Mouse (Mus musculus): ENCODE measurements around the gene Olfr640. TPM values are rescaled to one million over a fixed set of nuclear protein-coding genes. Genes with fewer than 3 reads are reported as not detected.

The Olfr640 gene
- polyA plus RNA-seq (2014; fragmentation: Nextera tagmentation; extraction: Ambion mirVana): not detected in 2 replicates

DNA sequence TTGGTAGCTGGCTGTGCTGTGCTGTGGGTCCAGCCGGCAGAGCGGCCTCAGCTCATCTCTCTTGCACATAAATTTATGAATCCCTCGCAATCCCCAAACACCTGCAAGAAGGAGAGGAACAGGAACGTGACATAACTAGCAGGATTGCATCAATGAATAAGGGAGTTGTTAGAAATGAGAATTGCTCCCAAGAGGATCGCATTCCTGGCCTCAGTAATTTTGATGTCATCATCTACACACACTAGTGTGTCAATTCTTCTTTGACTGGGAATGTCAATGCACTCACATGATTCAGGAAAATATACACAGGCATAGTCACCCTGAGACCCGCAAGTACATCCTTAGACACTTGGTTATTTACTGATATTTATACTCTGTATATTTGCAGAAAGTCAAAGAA, at the start of gene Olfr640:
Gene Olfr640 (minus strand): TSS at position 101 of the 400 bp plus-strand sequence.
- ATAC-seq (ENCODE audit: low FRiP score, low TSS enrichment) (no peak), DNase-seq (no peak)
- H3K9me3 ChIP-seq (ENCODE audit: control insufficient read depth, low read length): no peaks in the 10 kb centered on the region
- no peak within 1 kb of the TSS for H3K4me2 ChIP-seq (ENCODE audit: low read length)
- H3K9ac ChIP-seq (replicated peaks; ENCODE audit: low read length): no peak within 1 kb of the TSS
- H3K27me3 ChIP-seq (ENCODE audit: control insufficient read depth, insufficient read depth, low read length): no peaks in the 10 kb centered on the region
- H3K4me3 ChIP-seq (replicated peaks; ENCODE audit: low read depth, low read length): no peak within 1 kb of the TSS
- 85% methylated on average over 6 of the region's 6 CpGs for WGBS
- H3K36me3 ChIP-seq (ENCODE audit: control insufficient read depth, insufficient read depth, low read length): no peaks in the 10 kb centered on the region
- no peak within 1 kb of the TSS for H3K27ac ChIP-seq (replicated peaks; ENCODE audit: low read depth, low read length)
- H3K4me1 ChIP-seq (ENCODE audit: control insufficient read depth, insufficient read depth, low read length): no peaks in the 10 kb centered on the region

DNA sequence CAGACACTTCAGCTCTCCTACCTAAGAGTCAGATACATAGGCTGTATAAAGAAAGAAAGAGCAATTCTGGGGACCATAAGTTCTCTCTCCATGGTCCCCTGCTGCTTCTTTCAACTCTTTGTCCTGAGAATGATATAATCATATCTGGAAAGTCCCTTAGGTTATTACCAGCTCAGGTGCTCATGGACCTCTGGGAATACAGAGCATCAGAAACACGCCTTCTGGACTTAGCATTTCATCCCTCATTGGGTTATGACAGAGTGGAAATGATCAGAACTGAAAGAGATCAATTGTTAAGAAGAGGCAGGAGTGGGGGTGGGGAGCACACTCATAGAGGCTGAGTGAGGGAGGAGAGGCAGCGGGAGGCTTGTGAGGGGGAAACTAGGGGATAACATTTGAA, 46.4 kb upstream of the Olfr640 start, which contains the start of gene Olfr644:
Gene Olfr644 (minus strand): TSS at position 101 of the 400 bp plus-strand sequence.
- no peak within 1 kb of the TSS for H3K27ac ChIP-seq (replicated peaks; ENCODE audit: low read depth, low read length)
- ATAC-seq (ENCODE audit: low FRiP score, low TSS enrichment) (no peak), DNase-seq (no peak)
- WGBS: 74% methylated on average over 2 of the region's 2 CpGs
- no peak within 1 kb of the TSS for H3K4me2 ChIP-seq (ENCODE audit: low read length)
- H3K4me3 ChIP-seq (replicated peaks; ENCODE audit: low read depth, low read length): no peak within 1 kb of the TSS
- H3K36me3 ChIP-seq (ENCODE audit: control insufficient read depth, insufficient read depth, low read length): no peaks in the 10 kb centered on the region
- H3K27me3 ChIP-seq (ENCODE audit: control insufficient read depth, insufficient read depth, low read length): no peaks in the 10 kb centered on the region
- H3K9ac ChIP-seq (replicated peaks; ENCODE audit: low read length): no peak within 1 kb of the TSS
- no peaks in the 10 kb centered on the region for H3K9me3 ChIP-seq (ENCODE audit: control insufficient read depth, low read length)
- H3K4me1 ChIP-seq (ENCODE audit: control insufficient read depth, insufficient read depth, low read length): no peaks in the 10 kb centered on the region

DNA sequence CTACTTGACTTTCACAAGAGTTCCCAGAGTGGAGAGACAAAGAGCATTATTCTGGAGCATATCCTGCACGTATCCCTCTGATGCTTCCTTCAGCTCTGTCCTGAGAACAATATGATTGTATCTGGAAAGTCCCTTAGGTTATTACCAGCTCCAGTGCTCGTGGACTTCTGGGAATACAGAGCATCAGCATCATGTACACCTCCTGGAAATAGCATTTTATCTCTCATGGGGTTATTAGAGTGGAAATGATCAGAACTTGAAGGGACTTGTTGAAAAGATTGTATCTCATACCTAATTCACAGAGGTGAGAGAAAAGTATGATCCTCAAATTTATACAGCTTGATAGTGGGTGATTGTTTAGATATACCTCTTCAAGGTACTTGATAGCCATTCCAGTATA, 36.0 kb upstream of the Olfr640 start, which contains the start of gene 4930516K23Rik:
Gene 4930516K23Rik (minus strand): TSS at position 101 of the 400 bp plus-strand sequence.
- no peaks in the 10 kb centered on the region for H3K36me3 ChIP-seq (ENCODE audit: control insufficient read depth, insufficient read depth, low read length)
- H3K4me3 ChIP-seq (replicated peaks; ENCODE audit: low read depth, low read length): no peak within 1 kb of the TSS
- no peak within 1 kb of the TSS for H3K27ac ChIP-seq (replicated peaks; ENCODE audit: low read depth, low read length)
- H3K9ac ChIP-seq (replicated peaks; ENCODE audit: low read length): no peak within 1 kb of the TSS
- H3K9me3 ChIP-seq (ENCODE audit: control insufficient read depth, low read length): no peaks in the 10 kb centered on the region
- H3K27me3 ChIP-seq (ENCODE audit: control insufficient read depth, insufficient read depth, low read length): no peaks in the 10 kb centered on the region
- ATAC-seq (ENCODE audit: low FRiP score, low TSS enrichment) (no peak), DNase-seq (no peak)
- no peak within 1 kb of the TSS for H3K4me2 ChIP-seq (ENCODE audit: low read length)
- 61% methylated on average over 2 of the region's 2 CpGs for WGBS
- no peaks in the 10 kb centered on the region for H3K4me1 ChIP-seq (ENCODE audit: control insufficient read depth, insufficient read depth, low read length)

DNA sequence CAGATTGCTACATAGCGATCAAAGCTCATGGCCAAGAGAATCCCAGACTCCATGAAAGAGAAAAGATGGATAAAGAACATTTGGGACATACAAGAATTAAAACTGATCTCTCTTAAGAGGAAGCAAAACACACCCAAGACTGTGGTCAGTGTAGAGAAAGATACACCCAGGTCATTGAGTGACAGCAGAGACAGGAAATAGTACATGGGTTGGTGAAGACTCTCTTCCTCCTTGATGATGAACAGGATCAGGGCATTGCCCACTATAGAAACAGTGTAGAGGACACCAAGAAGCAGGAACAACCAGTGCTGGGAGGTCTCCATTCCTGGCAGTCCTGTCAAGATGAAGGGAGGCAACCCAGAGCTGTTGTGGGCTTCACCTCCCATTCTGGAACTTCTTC, 33.8 kb upstream of the Olfr640 start:
- Histone ChIP-seq H3K27me3 (ENCODE audit: control insufficient read depth, insufficient read depth, low read length) (no peaks in the 10 kb centered on the region), H3K4me3 (replicated peaks; ENCODE audit: low read depth, low read length) (no peak overlapping the region), H3K4me2 (ENCODE audit: low read length) (no peak overlapping the region), H3K9me3 (ENCODE audit: control insufficient read depth, low read length) (no peaks in the 10 kb centered on the region), H3K36me3 (ENCODE audit: control insufficient read depth, insufficient read depth, low read length) (no peaks in the 10 kb centered on the region), H3K27ac (replicated peaks; ENCODE audit: low read depth, low read length) (no peak overlapping the region), H3K9ac (replicated peaks; ENCODE audit: low read length) (no peak overlapping the region), H3K4me1 (ENCODE audit: control insufficient read depth, insufficient read depth, low read length) (no peaks in the 10 kb centered on the region)
- no peak for DNase-seq
- 92% methylated on average over 1 of the region's 1 CpGs for whole genome bisulfite sequencing
- ATAC-seq (ENCODE audit: low FRiP score, low TSS enrichment): no peak

DNA sequence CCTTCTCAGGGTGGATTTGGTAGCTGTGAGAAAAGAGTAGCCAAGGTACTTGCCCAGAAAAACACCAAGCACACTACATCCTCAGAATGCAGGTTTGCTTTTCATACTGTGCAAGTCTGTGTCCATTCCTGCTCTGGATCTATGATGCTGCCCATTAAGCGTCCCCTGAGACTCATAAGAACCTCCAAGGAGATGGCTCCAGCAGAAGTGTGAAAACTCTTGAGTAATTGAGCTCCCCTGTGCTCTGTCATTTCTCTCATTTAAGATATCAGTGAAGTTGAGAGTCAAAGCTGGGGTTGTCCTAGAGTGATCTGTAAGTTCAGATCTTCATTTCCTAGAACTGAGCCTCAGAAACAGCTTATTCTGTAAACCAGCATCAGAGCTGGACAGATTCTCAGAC, 27.2 kb upstream of the Olfr640 start, which contains the start of gene Olfr642:
Gene Olfr642 (minus strand): TSS at position 101 of the 400 bp plus-strand sequence.
- no peak for DNase-seq
- Histone ChIP-seq H3K9ac (replicated peaks; ENCODE audit: low read length) (no peak within 1 kb of the TSS), H3K4me2 (ENCODE audit: low read length) (no peak within 1 kb of the TSS), H3K27ac (replicated peaks; ENCODE audit: low read depth, low read length) (no peak within 1 kb of the TSS), H3K9me3 (ENCODE audit: control insufficient read depth, low read length) (no peaks in the 10 kb centered on the region), H3K4me1 (ENCODE audit: control insufficient read depth, insufficient read depth, low read length) (no peaks in the 10 kb centered on the region), H3K36me3 (ENCODE audit: control insufficient read depth, insufficient read depth, low read length) (no peaks in the 10 kb centered on the region), H3K4me3 (replicated peaks; ENCODE audit: low read depth, low read length) (no peak within 1 kb of the TSS), H3K27me3 (ENCODE audit: control insufficient read depth, insufficient read depth, low read length) (no peaks in the 10 kb centered on the region)
- WGBS: 82% methylated on average over 1 of the region's 1 CpGs
- ATAC-seq (ENCODE audit: low FRiP score, low TSS enrichment): no peak

DNA sequence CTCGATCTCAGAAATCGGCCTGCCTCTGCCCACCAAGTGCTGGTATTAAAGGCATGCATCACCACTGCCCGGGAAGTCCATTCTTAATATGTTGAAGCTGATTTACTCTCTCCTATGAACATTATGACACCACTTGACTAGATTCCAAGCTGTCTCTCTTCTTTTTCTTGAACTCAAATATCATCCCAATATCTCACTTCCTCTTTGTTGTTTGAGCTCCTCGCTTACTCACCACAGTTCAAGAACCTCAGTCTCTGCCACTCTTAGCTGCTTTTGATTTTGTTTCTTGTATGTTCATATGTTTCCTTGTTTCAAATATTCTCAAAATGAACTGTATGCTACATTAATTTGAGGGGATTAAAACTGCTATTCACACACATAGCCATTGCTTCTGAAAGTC, 25.4 kb upstream of the Olfr640 start:
- no peak overlapping the region for H3K9ac ChIP-seq (replicated peaks; ENCODE audit: low read length)
- no peak for ATAC-seq (ENCODE audit: low FRiP score, low TSS enrichment)
- H3K27ac ChIP-seq (replicated peaks; ENCODE audit: low read depth, low read length): no peak overlapping the region
- H3K4me2 ChIP-seq (ENCODE audit: low read length): no peak overlapping the region
- H3K4me1 ChIP-seq (ENCODE audit: control insufficient read depth, insufficient read depth, low read length): no peaks in the 10 kb centered on the region
- H3K9me3 ChIP-seq (ENCODE audit: control insufficient read depth, low read length): no peaks in the 10 kb centered on the region
- no peaks in the 10 kb centered on the region for H3K27me3 ChIP-seq (ENCODE audit: control insufficient read depth, insufficient read depth, low read length)
- no peaks in the 10 kb centered on the region for H3K36me3 ChIP-seq (ENCODE audit: control insufficient read depth, insufficient read depth, low read length)
- no peak overlapping the region for H3K4me3 ChIP-seq (replicated peaks; ENCODE audit: low read depth, low read length)
- DNase-seq: no peak
- 92% methylated on average over 4 of the region's 4 CpGs for WGBS

DNA sequence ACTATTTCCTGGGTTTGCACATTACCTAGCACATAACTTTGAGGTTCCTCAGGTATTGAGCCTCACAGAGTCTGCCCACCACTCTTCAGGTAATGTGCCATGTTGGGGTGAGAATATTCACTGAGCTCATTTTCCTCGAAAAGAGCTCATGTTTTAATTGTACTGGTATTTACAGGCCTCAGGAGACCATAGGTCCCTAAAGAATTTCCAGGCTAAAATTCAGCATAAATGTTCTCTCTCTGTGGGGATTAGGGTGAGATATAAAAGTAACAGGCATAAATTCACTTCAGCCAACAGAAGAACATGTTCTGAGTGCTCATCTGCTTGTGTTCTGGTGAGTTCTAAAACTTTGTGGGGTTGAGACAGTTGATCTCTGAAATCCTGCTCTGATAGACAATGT, 9.8 kb upstream of the Olfr640 start, which contains the start of gene Olfr641:
Gene Olfr641 (plus strand): TSS at position 301 of the 400 bp plus-strand sequence.
- H3K9me3 ChIP-seq (ENCODE audit: control insufficient read depth, low read length): no peaks in the 10 kb centered on the region
- no peak within 1 kb of the TSS for H3K9ac ChIP-seq (replicated peaks; ENCODE audit: low read length)
- H3K4me3 ChIP-seq (replicated peaks; ENCODE audit: low read depth, low read length): no peak within 1 kb of the TSS
- H3K27me3 ChIP-seq (ENCODE audit: control insufficient read depth, insufficient read depth, low read length): no peaks in the 10 kb centered on the region
- H3K4me1 ChIP-seq (ENCODE audit: control insufficient read depth, insufficient read depth, low read length): no peaks in the 10 kb centered on the region
- H3K27ac ChIP-seq (replicated peaks; ENCODE audit: low read depth, low read length): no peak within 1 kb of the TSS
- no peaks in the 10 kb centered on the region for H3K36me3 ChIP-seq (ENCODE audit: control insufficient read depth, insufficient read depth, low read length)
- H3K4me2 ChIP-seq (ENCODE audit: low read length): no peak within 1 kb of the TSS
- ATAC-seq (ENCODE audit: low FRiP score, low TSS enrichment): no peak
- WGBS: 76% methylated on average over 1 of the region's 1 CpGs
- no peak for DNase-seq

DNA sequence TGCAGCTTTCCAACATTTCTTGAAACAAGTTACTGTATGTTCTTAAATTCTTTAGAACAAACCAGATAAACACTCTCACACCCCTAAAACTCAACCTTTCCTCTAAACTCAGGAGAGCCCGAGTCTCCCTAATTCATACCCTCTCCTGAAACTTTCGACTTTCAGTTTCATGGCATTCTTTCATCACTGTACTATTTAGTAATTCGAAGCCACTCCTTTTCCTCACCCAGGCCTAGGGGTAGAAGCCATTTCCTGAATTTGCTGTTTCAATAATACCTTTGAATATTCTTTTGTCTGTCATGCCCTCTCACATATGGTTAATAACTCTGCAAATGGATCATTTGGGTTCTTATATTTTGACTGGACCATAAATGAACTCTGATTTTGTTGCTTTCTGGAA, 1.6 kb upstream of the Olfr640 start:
- H3K27me3 ChIP-seq (ENCODE audit: control insufficient read depth, insufficient read depth, low read length): no peaks in the 10 kb centered on the region
- no peak overlapping the region for H3K4me3 ChIP-seq (replicated peaks; ENCODE audit: low read depth, low read length)
- H3K36me3 ChIP-seq (ENCODE audit: control insufficient read depth, insufficient read depth, low read length): no peaks in the 10 kb centered on the region
- H3K4me2 ChIP-seq (ENCODE audit: low read length): no peak overlapping the region
- no peak for ATAC-seq (ENCODE audit: low FRiP score, low TSS enrichment)
- H3K27ac ChIP-seq (replicated peaks; ENCODE audit: low read depth, low read length): no peak overlapping the region
- no peaks in the 10 kb centered on the region for H3K4me1 ChIP-seq (ENCODE audit: control insufficient read depth, insufficient read depth, low read length)
- no peak for DNase-seq
- H3K9me3 ChIP-seq (ENCODE audit: control insufficient read depth, low read length): no peaks in the 10 kb centered on the region
- H3K9ac ChIP-seq (replicated peaks; ENCODE audit: low read length): no peak overlapping the region
- 83% methylated on average over 3 of the region's 3 CpGs for WGBS

DNA sequence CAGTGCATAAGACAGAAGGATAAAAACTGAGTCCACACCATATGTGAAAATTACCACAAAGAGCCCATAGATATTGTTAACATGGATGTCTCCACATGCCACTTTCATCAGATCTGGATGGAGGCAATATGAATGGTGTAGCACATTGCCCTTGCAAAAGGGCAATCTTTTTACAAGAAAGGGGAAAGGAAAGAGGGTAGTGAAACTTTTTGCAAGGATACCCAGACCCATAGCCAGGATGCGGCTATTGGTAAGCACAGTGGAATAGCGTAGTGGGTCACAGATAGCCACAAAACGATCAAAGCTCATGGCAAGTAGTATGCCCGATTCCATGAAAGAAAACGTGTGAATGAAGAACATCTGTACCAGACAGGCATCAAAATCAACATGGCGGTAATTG, 3.7 kb downstream of the Olfr640 start:
- WGBS: 94% methylated on average over 6 of the region's 6 CpGs
- no peak for ATAC-seq (ENCODE audit: low FRiP score, low TSS enrichment)
- DNase-seq: no peak

More for the DNA sequence above, 3.7 kb downstream of the Olfr640 start:
- H3K9me3 ChIP-seq (ENCODE audit: control insufficient read depth, low read length): no peaks in the 10 kb centered on the region
- H3K27ac ChIP-seq (replicated peaks; ENCODE audit: low read depth, low read length): no peak overlapping the region
- H3K4me1 ChIP-seq (ENCODE audit: control insufficient read depth, insufficient read depth, low read length): no peaks in the 10 kb centered on the region
- no peaks in the 10 kb centered on the region for H3K27me3 ChIP-seq (ENCODE audit: control insufficient read depth, insufficient read depth, low read length)
- no peak overlapping the region for H3K4me3 ChIP-seq (replicated peaks; ENCODE audit: low read depth, low read length)
- H3K4me2 ChIP-seq (ENCODE audit: low read length): no peak overlapping the region
- no peak overlapping the region for H3K9ac ChIP-seq (replicated peaks; ENCODE audit: low read length)
- no peaks in the 10 kb centered on the region for H3K36me3 ChIP-seq (ENCODE audit: control insufficient read depth, insufficient read depth, low read length)

Data from midbrain, embryonic 14.5 days (tissue).